ENCODE assay signal across 8 mouse cellular contexts in genomic region chr4:56112931-56113700, GRCm38 (mm10).
DNase-seq lines count a peak whose midpoint lies in the region; ATAC-seq and TF ChIP-seq lines count a peak whose summit lies in the region.

No protein-coding gene starts in this region.

- peaks cover 7% of the 10 kb centered on the region for H3K4me1 ChIP-seq in lung, embryonic 14.5 days (ENCODE audit: insufficient read depth)
- H3K4me1 ChIP-seq in heart, embryonic 15.5 days (replicated peaks): peaks cover 18% of the 10 kb centered on the region
- no peaks in the 10 kb centered on the region for H3K4me1 ChIP-seq in liver, embryonic 15.5 days (replicated peaks)
- peaks cover 8% of the 10 kb centered on the region for H3K4me1 ChIP-seq in testis, adult 2 months (ENCODE audit: control insufficient read depth, insufficient read depth, low read length)

- 20% methylated on average over 9 of the region's 9 CpGs for WGBS in lung, embryonic 14.5 days
- 40% methylated on average over 9 of the region's 9 CpGs for WGBS in heart, embryonic 15.5 days
- 43% methylated on average over 9 of the region's 9 CpGs for WGBS in liver, embryonic 15.5 days (ENCODE audit: insufficient replicate concordance)

- no peaks in the 10 kb centered on the region for H3K27me3 ChIP-seq in lung, embryonic 14.5 days (ENCODE audit: insufficient read depth, low read length)
- no peaks in the 10 kb centered on the region for H3K27me3 ChIP-seq in heart, embryonic 15.5 days
- H3K27me3 ChIP-seq in liver, embryonic 15.5 days: no peaks in the 10 kb centered on the region
- no peaks in the 10 kb centered on the region for H3K27me3 ChIP-seq in testis, adult 2 months (ENCODE audit: control insufficient read depth, insufficient read depth, low read length)

- peak overlapping the region; percentile 46 for H3K4me2 ChIP-seq in lung, embryonic 14.5 days
- peak overlapping the region; percentile 52 for H3K4me2 ChIP-seq in heart, embryonic 15.5 days
- peak overlapping the region; percentile 37; the same call in 1 of the 2 replicates for H3K4me2 ChIP-seq in liver, embryonic 15.5 days

- DNase-seq in adrenal gland, adult 18-20 months (ENCODE audit: low spot score in 2 of 2): peak; percentile 6 to 20
- no peak for DNase-seq in adrenal gland, adult (ENCODE audit: inconsistent age in 2 of 2, low spot score in 1 of 2)
- peak; percentile 79 for DNase-seq in lung, embryonic 14.5 days
- no peak for DNase-seq in lung, postnatal 25 days (ENCODE audit: low spot score)
- DNase-seq in layer of hippocampus, adult 9-10 months (ENCODE audit: low spot score): no peak

- peak overlapping the region; percentile 86 for H3K27ac ChIP-seq in lung, embryonic 14.5 days (ENCODE audit: low read depth)
- peak overlapping the region; percentile 97 for H3K27ac ChIP-seq in heart, embryonic 15.5 days
- peak overlapping the region; percentile 53 for H3K27ac ChIP-seq in liver, embryonic 15.5 days (replicated peaks)
- H3K27ac ChIP-seq in testis, adult 2 months (ENCODE audit: control insufficient read depth, insufficient read depth, low read depth, low read length): peak overlapping the region; percentile 92

- no peak for TF ChIP-seq POLR2A in testis, adult 2 months (IDR thresholded peaks at IDR 0.05; ENCODE audit: control insufficient read depth, low read depth, low read length)

- H3K9me3 ChIP-seq in lung, embryonic 14.5 days (ENCODE audit: low read depth, low read length): no peaks in the 10 kb centered on the region
- H3K9me3 ChIP-seq in heart, embryonic 15.5 days (replicated peaks): no peaks in the 10 kb centered on the region
- H3K9me3 ChIP-seq in liver, embryonic 15.5 days (replicated peaks): no peaks in the 10 kb centered on the region

- H3K9ac ChIP-seq in lung, embryonic 14.5 days: no peak overlapping the region; the same call in 1 of the 2 replicates
- 0 out of 2 replicates have a peak overlapping the region, but pooled peaks have one; percentile 21 for H3K9ac ChIP-seq in heart, embryonic 15.5 days
- H3K9ac ChIP-seq in liver, embryonic 15.5 days: no peak overlapping the region

- no peaks in the 10 kb centered on the region for H3K36me3 ChIP-seq in lung, embryonic 14.5 days (ENCODE audit: insufficient read depth)
- no peaks in the 10 kb centered on the region for H3K36me3 ChIP-seq in heart, embryonic 15.5 days
- no peaks in the 10 kb centered on the region for H3K36me3 ChIP-seq in liver, embryonic 15.5 days (replicated peaks)
- H3K36me3 ChIP-seq in testis, adult 2 months (ENCODE audit: control insufficient read depth, insufficient read depth, low read length): no peaks in the 10 kb centered on the region

- no peak for TF ChIP-seq CTCF in lung, embryonic 14.5 days (IDR thresholded peaks at IDR 0.05; ENCODE audit: low read depth)
- no peak for TF ChIP-seq CTCF in testis, adult 2 months (IDR thresholded peaks at IDR 0.05; ENCODE audit: control insufficient read depth, insufficient read depth, insufficient replicate concordance, low read depth, low read length)

- peak; percentile 76 for ATAC-seq in lung, embryonic 14.5 days (ENCODE audit: insufficient read depth)
- ATAC-seq in heart, embryonic 15.5 days (replicated peaks; ENCODE audit: insufficient number of reproducible peaks, insufficient read depth, low FRiP score, low read depth): peak; percentile 33; the same call in 1 of the 2 replicates
- no peak for ATAC-seq in liver, embryonic 15.5 days (ENCODE audit: insufficient read depth)

- H3K4me3 ChIP-seq in lung, embryonic 14.5 days (ENCODE audit: low read depth, low read length): no peak overlapping the region
- H3K4me3 ChIP-seq in heart, embryonic 15.5 days: peak overlapping the region; percentile 28
- no peak overlapping the region for H3K4me3 ChIP-seq in liver, embryonic 15.5 days (replicated peaks)
- no peak overlapping the region for H3K4me3 ChIP-seq in testis, adult 2 months (ENCODE audit: control insufficient read depth, low read depth, low read length)

Comparison
In these comparisons a context has a peak if more than half of its experiments do, and no peak if none do; other contexts are left out.
1. DNase-seq: peak in adrenal gland, adult 18-20 months (2 of 2) and lung, embryonic 14.5 days (single experiment); none in adrenal gland, adult (0 of 2), lung, postnatal 25 days (single experiment) and layer of hippocampus, adult 9-10 months (single experiment).
2. Peak in every context shown above with its lines, with median percentiles within 50 percentile points of each other: H3K27ac ChIP-seq and H3K4me2 ChIP-seq.